Mouse (Mus musculus): ENCODE results near the gene Micall1.

The Micall1 gene

DNA sequence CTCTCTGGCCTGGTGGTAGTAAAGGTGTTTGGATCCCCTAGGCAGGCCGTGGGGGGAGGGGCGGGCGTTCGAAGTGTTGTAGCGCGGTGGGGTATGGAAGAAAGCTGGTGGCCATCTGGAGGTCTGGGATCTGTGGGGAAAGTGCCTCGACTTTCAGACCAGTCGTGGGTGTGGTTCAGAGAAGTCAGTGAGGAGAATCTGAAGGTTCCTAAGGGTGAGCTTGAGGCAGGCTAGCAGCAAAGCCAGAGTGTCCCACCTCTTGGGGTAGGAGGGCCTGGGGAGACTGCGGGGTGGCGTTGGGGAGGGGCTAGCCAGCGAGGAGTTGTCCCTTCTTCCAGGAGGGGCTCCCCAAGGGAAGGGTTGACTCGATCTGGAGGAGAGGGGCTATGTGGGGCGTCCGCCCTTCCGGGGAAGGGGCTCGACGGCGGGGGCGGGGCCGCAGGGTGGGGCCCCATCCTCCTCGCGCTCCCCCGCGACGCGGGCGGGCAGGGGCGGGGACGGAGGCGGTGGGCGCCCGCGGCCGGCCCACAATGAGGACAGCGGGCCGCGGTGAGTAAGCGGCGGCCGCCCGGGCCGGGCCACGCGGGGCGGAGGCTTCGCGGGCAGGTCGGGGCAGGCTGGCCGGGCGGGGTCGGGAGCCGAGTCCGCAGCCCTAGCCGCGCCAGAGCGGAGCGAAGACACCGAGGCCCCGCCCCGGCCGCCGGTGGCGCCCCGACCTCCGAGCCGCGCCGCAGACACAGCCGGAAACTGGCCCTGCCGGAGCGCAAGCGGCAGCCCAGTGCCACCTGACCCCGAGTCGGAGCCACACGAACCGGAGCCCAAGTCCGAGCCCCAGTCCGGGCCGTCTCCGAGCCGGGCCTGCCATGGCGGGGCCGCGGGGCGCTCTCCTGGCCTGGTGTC lies at the start of gene Micall1:
Micall1 (plus strand) TSS at position 478 of the 900 bp plus-strand sequence.
- no peak for DNase-seq (ENCODE audit: low read depth, low spot score)

- no peak for DNase-seq (ENCODE audit: low read depth, low spot score)
Measured at GRCm38 (mm10) chr15:79060887-79061565, 47.7 kb upstream of the Micall1 start.

- DNase-seq (ENCODE audit: low read depth, low spot score), result peak; percentile 99
Measured at GRCm38 (mm10) chr15:79062376-79063159, 46.1 kb upstream of the Micall1 start, which contains the start of gene Ankrd54. Gene Ankrd54 (minus strand): TSS chr15:79062893.

DNA sequence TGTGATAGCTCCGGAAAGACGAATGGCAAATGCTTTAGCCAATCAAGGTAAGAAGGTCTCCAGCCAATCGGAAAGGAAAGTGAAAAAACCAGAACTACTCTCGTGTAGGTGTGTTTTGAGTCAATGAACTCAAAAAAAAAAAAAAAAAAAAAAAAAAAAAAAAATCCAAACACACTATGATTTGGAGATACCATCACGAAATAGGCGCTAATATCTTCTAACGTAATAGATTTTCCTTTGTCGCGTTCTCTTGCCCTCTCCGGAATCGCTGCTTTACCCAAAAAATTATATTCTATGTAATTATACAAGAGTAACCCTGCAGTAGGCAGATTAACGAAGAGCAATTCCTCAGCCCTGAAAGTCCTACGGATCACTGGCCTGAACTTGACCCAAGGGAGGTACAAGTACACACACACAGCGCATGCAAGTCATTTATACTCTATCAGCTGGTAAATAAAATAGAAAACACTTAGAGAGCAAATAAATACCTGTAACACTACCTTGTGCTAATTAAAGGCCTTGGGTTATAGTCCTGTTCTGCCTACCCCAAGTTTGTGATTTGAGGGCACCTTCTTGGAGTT lies 45.4 kb upstream of the Micall1 start:
- DNase-seq (ENCODE audit: low read depth, low spot score), result no peak

GRCm38 (mm10) chr15:79065086-79065770 lies 43.5 kb upstream of the Micall1 start:
- DNase-seq (ENCODE audit: low read depth, low spot score), result no peak

DNA sequence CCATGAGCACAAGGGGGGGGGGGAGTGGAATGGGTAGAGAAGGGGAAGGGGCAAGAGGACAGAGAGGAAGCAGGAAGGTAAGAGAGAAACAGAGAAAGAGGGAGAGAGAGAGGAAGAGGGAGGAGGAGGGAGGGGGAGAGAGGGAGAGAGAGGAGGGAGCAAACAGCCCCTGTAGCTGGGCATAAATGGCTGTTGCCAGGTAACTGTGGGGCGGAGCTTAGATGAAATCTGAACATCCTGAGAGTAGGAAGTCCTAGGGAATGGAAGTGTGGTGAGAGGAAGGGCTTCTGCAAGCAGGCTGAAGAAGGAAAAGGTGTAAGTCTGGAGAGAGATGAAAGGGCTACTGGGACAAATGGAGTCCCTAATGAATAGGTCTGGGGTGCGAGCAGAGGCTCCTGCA lies 42.4 kb upstream of the Micall1 start:
- DNase-seq (ENCODE audit: low read depth, low spot score), result no peak

DNA sequence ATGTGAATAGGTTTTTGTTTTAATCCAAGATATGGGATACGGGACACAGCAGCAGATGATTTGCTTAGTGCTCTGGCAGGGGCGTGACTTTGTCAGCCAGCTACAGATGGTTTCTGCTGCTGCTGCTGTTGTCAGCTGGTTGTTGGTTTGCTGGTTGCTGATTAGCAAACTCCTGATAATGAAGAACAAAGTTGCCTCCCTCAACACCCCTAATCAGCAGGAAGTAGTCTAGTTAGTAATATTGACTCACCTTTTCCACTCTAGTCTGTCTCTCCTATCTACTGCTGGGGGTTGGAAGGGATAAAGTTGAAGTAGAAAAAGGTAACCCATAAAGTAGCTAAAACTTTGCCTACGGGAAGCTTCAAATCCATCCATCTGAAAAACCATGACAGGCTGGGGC lies 41.1 kb upstream of the Micall1 start:
- no peak for DNase-seq (ENCODE audit: low read depth, low spot score)

- DNase-seq (ENCODE audit: low read depth, low spot score), result no peak
Measured at GRCm38 (mm10) chr15:79068416-79068815, 40.3 kb upstream of the Micall1 start.

GRCm38 (mm10) chr15:79071117-79072039 lies 37.3 kb upstream of the Micall1 start:
- no peak for DNase-seq (ENCODE audit: low read depth, low spot score)

DNA sequence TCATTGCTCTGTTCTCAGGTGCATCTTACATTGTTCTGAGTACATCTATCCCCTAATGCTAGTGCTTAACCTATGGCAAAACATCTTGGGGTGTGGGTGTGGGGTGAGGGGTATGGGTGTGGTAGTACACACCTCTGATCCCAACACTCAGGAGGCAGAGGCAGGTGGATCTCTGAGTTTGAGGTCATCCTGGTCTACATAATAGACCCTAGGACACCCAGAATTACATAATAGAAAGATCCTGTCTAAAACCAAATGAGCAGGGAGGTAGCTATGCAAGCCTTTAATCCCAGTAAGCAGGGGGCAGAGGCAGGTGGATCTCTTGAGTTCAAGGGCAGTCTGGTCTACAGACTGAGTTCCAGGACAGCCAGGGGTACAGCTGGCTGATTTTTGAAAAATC lies 34.9 kb upstream of the Micall1 start:
- DNase-seq (ENCODE audit: low read depth, low spot score), result no peak

DNA sequence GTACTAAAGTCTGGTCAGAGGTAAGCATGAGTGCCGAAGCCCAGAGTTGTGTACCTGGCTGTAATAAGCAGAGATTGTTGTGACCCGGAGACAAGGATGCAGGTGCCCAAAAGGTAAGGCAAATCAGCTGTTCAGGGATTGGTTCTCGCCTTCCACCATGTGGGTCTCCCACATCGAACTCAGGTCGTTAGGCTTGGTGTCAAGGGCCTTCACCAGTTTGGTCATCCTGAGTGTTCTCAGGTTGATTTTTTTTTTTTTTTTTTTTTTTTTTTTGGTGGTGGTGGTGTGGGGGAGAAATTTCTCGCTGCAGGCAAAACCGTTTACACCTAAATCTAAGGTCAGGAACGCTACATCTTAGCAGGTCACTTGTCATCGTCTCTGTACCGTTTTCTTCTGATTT lies 34.3 kb upstream of the Micall1 start:
- DNase-seq (ENCODE audit: low read depth, low spot score), result no peak

DNA sequence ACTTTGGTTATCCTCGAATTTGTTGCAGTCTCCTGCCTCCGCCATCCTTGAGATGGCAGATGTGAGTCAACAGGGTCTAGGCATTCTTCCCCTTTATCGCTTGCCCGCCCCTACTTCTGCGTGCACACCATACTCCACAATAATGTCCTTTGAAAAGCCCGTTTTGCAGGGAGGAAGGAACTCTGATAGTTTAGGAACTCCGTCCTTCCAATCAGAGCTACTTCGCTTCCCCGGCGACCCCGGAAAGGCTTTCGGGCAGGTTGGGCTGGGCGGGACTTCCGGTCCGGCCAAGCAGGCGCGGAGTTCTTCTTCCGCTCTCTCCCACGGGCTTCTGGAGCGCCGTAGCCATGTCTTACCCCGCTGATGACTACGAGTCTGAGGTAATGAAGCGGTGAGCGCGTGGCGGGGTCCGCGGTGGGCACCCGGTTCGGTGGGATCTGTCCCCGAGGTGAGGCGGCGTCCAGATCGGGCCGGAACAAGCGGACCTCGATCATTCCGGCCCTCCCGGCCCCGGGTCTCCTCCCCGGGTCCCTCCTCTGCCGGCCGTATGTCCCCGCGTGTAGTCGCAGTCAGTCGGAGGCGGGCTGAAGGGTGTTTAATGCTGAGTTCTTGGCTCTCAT lies 33.7 kb upstream of the Micall1 start, which contains the start of gene Eif3l:
Eif3l (plus strand) TSS at position 267 of the 620 bp plus-strand sequence.
- DNase-seq (ENCODE audit: low read depth, low spot score), result peak; percentile 72

GRCm38 (mm10) chr15:79075658-79076365 lies 32.9 kb upstream of the Micall1 start:
- DNase-seq (ENCODE audit: low read depth, low spot score), result no peak

GRCm38 (mm10) chr15:79079567-79079966 lies 29.1 kb upstream of the Micall1 start:
- no peak for DNase-seq (ENCODE audit: low read depth, low spot score)

DNA sequence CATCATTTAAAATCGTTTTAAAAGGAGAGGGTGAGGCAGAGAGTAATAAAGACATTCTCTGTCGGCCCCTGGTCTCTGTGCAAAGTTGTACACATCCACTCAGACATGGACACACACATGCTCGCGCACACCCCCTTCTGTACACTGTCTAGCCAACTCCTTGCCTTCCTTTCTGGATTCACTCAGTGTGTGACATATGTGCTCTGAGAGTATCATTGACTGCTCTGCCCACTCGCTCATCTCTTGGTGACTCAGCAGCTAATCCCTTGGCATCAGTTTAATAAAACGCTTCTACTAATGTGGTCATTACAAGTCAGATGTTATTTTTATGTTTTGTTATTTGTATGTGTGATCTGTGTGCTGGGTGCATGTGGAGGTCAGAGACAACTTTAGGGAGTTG lies 16.4 kb upstream of the Micall1 start:
- DNase-seq (ENCODE audit: low read depth, low spot score), result no peak

GRCm38 (mm10) chr15:79093083-79093839 lies 15.4 kb upstream of the Micall1 start:
- DNase-seq (ENCODE audit: low read depth, low spot score), result no peak

GRCm38 (mm10) chr15:79095483-79095882 lies 13.2 kb upstream of the Micall1 start:
- DNase-seq (ENCODE audit: low read depth, low spot score), result no peak

DNA sequence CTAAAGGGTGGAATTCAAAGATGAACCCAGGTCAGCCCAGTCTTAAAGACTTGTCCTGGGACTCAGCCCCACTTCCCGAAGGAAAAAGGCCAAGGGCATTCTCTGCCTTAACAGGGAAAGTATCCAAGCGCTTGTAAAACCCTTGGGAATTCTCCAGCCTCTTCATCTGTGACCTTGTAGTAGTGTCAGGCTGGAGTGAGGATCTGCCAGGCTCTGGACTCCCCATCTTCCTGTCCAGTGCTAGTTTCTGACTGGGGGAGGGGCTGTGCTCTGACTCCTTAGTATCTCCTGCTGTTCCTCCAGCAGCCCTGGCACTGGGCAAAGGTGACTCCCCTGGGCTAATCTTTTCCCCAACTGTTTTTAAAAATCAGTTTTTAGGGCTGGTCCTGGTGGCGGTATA lies 12.1 kb upstream of the Micall1 start:
- no peak for DNase-seq (ENCODE audit: low read depth, low spot score)
